ENCODE assay signal across 22 mouse cellular contexts in genomic region chr9:59667904-59668303, GRCm38 (mm10). TPM values are rescaled to one million over a fixed set of nuclear protein-coding genes. Genes with fewer than 3 reads are reported as not detected.
DNase-seq lines count a peak whose midpoint lies in the region; ATAC-seq and TF ChIP-seq lines count a peak whose summit lies in the region.
"Had no signal": no experiment of that assay in that cellular context is flagged by ENCODE, and none has a peak within 500 bp of the region (broad histone marks: within the 10 kb centered on the region; RNA-seq: fewer than 3 reads in every experiment).

No protein-coding gene starts in this region.

- peaks cover 95% of the 10 kb centered on the region for H3K36me3 ChIP-seq in heart, embryonic 12.5 days
- no peaks in the 10 kb centered on the region for H3K36me3 ChIP-seq in liver, adult 2 months (ENCODE audit: control insufficient read depth, insufficient read depth, low read length)
- H3K36me3 ChIP-seq in liver, embryonic 11.5 days (ENCODE audit: control insufficient read depth, insufficient read depth, low read length) = peaks cover 68% of the 10 kb centered on the region
- H3K36me3 ChIP-seq in neural tube, embryonic 15.5 days = peaks cover 78% of the 10 kb centered on the region

- no peak overlapping the region for H3K4me2 ChIP-seq in heart, embryonic 12.5 days
- H3K4me2 ChIP-seq in liver, embryonic 11.5 days = no peak overlapping the region
- no peak overlapping the region for H3K4me2 ChIP-seq in neural tube, embryonic 15.5 days
- H3K4me2 ChIP-seq: embryonic facial prominence, embryonic 13.5 days; hindbrain, embryonic 12.5 days; liver, embryonic 13.5 days; lung, embryonic 15.5 days; midbrain, embryonic 11.5 days had no signal

- TF ChIP-seq POLR2A in liver, adult 2 months (IDR thresholded peaks at IDR 0.05; ENCODE audit: extremely low read depth, insufficient read depth, low read length) = no peak

- H3K9me3 ChIP-seq in heart, embryonic 12.5 days (replicated peaks) = no peaks in the 10 kb centered on the region
- H3K9me3 ChIP-seq in liver, embryonic 11.5 days (ENCODE audit: control insufficient read depth, low read length) = no peaks in the 10 kb centered on the region
- no peaks in the 10 kb centered on the region for H3K9me3 ChIP-seq in neural tube, embryonic 15.5 days (replicated peaks)
- H3K9me3 ChIP-seq: embryonic facial prominence, embryonic 13.5 days; hindbrain, embryonic 12.5 days; liver, embryonic 13.5 days; lung, embryonic 15.5 days had no signal

- DNase-seq in heart, adult 9 months (ENCODE audit: low spot score in 2 of 2) = no peak
- DNase-seq in liver, adult 2 months (ENCODE audit: extremely low read depth, low read depth, low spot score) = peak; percentile 80
- DNase-seq in liver, embryonic 11.5 days (ENCODE audit: low spot score) = no peak
- peak; percentile 9 for DNase-seq in ZHBTc4 (ENCODE audit: low read depth, low spot score)
- DNase-seq in thymus, postnatal 25 days = no peak
- DNase-seq: adrenal gland, postnatal 25 days; B cell, adult 2 months; cerebellum, adult 11 months; cerebellum, postnatal 10 days; kidney, adult 8-10 months; kidney, postnatal 14 days; left cerebral cortex, postnatal 4 days; liver, embryonic 13.5 days; lung, postnatal 4 days had no signal

- H3K9ac ChIP-seq in heart, embryonic 12.5 days = no peak overlapping the region
- H3K9ac ChIP-seq in liver, adult 2 months (ENCODE audit: low read depth, low read length) = no peak overlapping the region
- H3K9ac ChIP-seq in liver, embryonic 11.5 days (ENCODE audit: low read depth, low read length) = no peak overlapping the region
- H3K9ac ChIP-seq in neural tube, embryonic 15.5 days (replicated peaks) = no peak overlapping the region
- H3K9ac ChIP-seq: embryonic facial prominence, embryonic 13.5 days; hindbrain, embryonic 12.5 days; liver, embryonic 13.5 days; lung, embryonic 15.5 days had no signal

- H3K79me2 ChIP-seq in liver, adult 2 months (ENCODE audit: control insufficient read depth, insufficient read depth, low read length) = no peaks in the 10 kb centered on the region

- 0 out of 2 replicates have a peak overlapping the region, but pooled peaks have one; percentile 67 for H3K27ac ChIP-seq in heart, embryonic 12.5 days (ENCODE audit: poor library complexity, severe bottlenecking)
- H3K27ac ChIP-seq in liver, adult 2 months (replicated peaks; ENCODE audit: insufficient read depth, low read depth, low read length) = no peak overlapping the region
- no peak overlapping the region for H3K27ac ChIP-seq in liver, embryonic 11.5 days (ENCODE audit: low read depth, low read length)
- H3K27ac ChIP-seq in neural tube, embryonic 15.5 days (replicated peaks) = no peak overlapping the region
- H3K27ac ChIP-seq: embryonic facial prominence, embryonic 13.5 days; hindbrain, embryonic 12.5 days; liver, embryonic 13.5 days; lung, embryonic 15.5 days had no signal

- H3K4me3 ChIP-seq in heart, embryonic 12.5 days = no peak overlapping the region
- H3K4me3 ChIP-seq in liver, adult 2 months (ENCODE audit: insufficient read depth, low read depth, low read length) = no peak overlapping the region
- H3K4me3 ChIP-seq in liver, embryonic 11.5 days (ENCODE audit: low read depth, low read length) = no peak overlapping the region
- no peak overlapping the region for H3K4me3 ChIP-seq in neural tube, embryonic 15.5 days (replicated peaks)
- H3K4me3 ChIP-seq: embryonic facial prominence, embryonic 13.5 days; hindbrain, embryonic 12.5 days; liver, embryonic 13.5 days; lung, embryonic 15.5 days had no signal

- no peak for ATAC-seq in heart, embryonic 12.5 days (ENCODE audit: insufficient number of reproducible peaks, low FRiP score)
- no peak for ATAC-seq in liver, embryonic 11.5 days (replicated peaks; ENCODE audit: low FRiP score)
- ATAC-seq in neural tube, embryonic 15.5 days (ENCODE audit: low FRiP score) = no peak
- ATAC-seq: forebrain, embryonic 14.5 days; inflammation-experienced regulatory T-cells, adult 6 months had no signal

- 78% methylated on average over 6 of the region's 6 CpGs for WGBS in heart, embryonic 12.5 days
- 13% methylated on average over 6 of the region's 6 CpGs for WGBS in liver, adult 2 months
- 68% methylated on average over 6 of the region's 6 CpGs for WGBS in liver, embryonic 11.5 days
- WGBS in neural tube, embryonic 15.5 days = 78% methylated on average over 6 of the region's 6 CpGs

- H3K27me3 ChIP-seq in heart, embryonic 12.5 days (replicated peaks) = no peaks in the 10 kb centered on the region
- peaks cover 10% of the 10 kb centered on the region for H3K27me3 ChIP-seq in liver, adult 2 months (ENCODE audit: control insufficient read depth, insufficient read depth, low read length)
- peaks cover 2% of the 10 kb centered on the region; the same call in 1 of the 2 replicates for H3K27me3 ChIP-seq in liver, embryonic 11.5 days (replicated peaks; ENCODE audit: control insufficient read depth, insufficient read depth, low read length)
- H3K27me3 ChIP-seq in neural tube, embryonic 15.5 days (replicated peaks) = no peaks in the 10 kb centered on the region
- H3K27me3 ChIP-seq: embryonic facial prominence, embryonic 13.5 days; hindbrain, embryonic 12.5 days; lung, embryonic 15.5 days had no signal

- peaks cover 58% of the 10 kb centered on the region for H3K4me1 ChIP-seq in heart, embryonic 12.5 days (replicated peaks)
- H3K4me1 ChIP-seq in liver, adult 2 months (ENCODE audit: control insufficient read depth, insufficient read depth, low read length) = no peaks in the 10 kb centered on the region; the same call in 1 of the 2 replicates
- H3K4me1 ChIP-seq in liver, embryonic 11.5 days (replicated peaks; ENCODE audit: control insufficient read depth, insufficient read depth, low read length) = peaks cover 11% of the 10 kb centered on the region
- H3K4me1 ChIP-seq in neural tube, embryonic 15.5 days = peaks cover 35% of the 10 kb centered on the region
- H3K4me1 ChIP-seq: embryonic facial prominence, embryonic 13.5 days had no signal

- no peak for TF ChIP-seq CTCF in liver, adult 2 months (IDR thresholded peaks at IDR 0.05; ENCODE audit: low read depth, low read length)

RNA-seq across cellular contexts. Expression of gene Pkm, which starts 11.7 kb away (rescaled TPM):
- 1,832 and 1,839 TPM in 2 replicates for polyA plus RNA-seq in heart, embryonic 12.5 days (2016; fragmentation: Nextera tagmentation; extraction: Ambion mirVana)
- 23.4 and 33.4 TPM in 2 replicates for total RNA-seq in liver, adult 2 months (2014; rRNA removed)
- polyA plus RNA-seq in liver, adult 2 months (2012; rRNA removed) = 18.5 and 22.7 TPM in 2 replicates
- polyA plus RNA-seq in liver, embryonic 11.5 days (2014; fragmentation: Nextera tagmentation; extraction: Ambion mirVana) = 1,209 and 1,320 TPM in 2 replicates
- polyA plus RNA-seq in neural tube, embryonic 15.5 days (2015; fragmentation: Nextera tagmentation; extraction: Ambion mirVana) = 997 and 1,089 TPM in 2 replicates

RNA-seq across cellular contexts. Expression of gene Gramd2, which starts 12.0 kb away (rescaled TPM):
- 0.32 TPM in 1 of 2 replicates, not detected in the other for polyA plus RNA-seq in heart, embryonic 12.5 days (2016; fragmentation: Nextera tagmentation; extraction: Ambion mirVana)
- total RNA-seq in liver, adult 2 months (2014; rRNA removed) = not detected in 2 replicates
- polyA plus RNA-seq in liver, adult 2 months (2012; rRNA removed) = 0.06 and 0.22 TPM in 2 replicates
- polyA plus RNA-seq in liver, embryonic 11.5 days (2014; fragmentation: Nextera tagmentation; extraction: Ambion mirVana) = 0.16 and 0.25 TPM in 2 replicates
- 3.8 and 4.2 TPM in 2 replicates for polyA plus RNA-seq in neural tube, embryonic 15.5 days (2015; fragmentation: Nextera tagmentation; extraction: Ambion mirVana)
- polyA plus RNA-seq: inflammation-experienced regulatory T-cells, adult 6 months had no signal

RNA-seq across cellular contexts. Expression of gene Parp6, which starts 50.8 kb away (rescaled TPM):
- 19.5 and 20.0 TPM in 2 replicates for polyA plus RNA-seq in heart, embryonic 12.5 days (2016; fragmentation: Nextera tagmentation; extraction: Ambion mirVana)
- 11.2 and 13.7 TPM in 2 replicates for total RNA-seq in liver, adult 2 months (2014; rRNA removed)
- 7.9 and 8.9 TPM in 2 replicates for polyA plus RNA-seq in liver, adult 2 months (2012; rRNA removed)
- 13.8 and 17.2 TPM in 2 replicates for polyA plus RNA-seq in liver, embryonic 11.5 days (2014; fragmentation: Nextera tagmentation; extraction: Ambion mirVana)
- 180 and 208 TPM in 2 replicates for polyA plus RNA-seq in neural tube, embryonic 15.5 days (2015; fragmentation: Nextera tagmentation; extraction: Ambion mirVana)

Comparison
In these comparisons a context has a peak if more than half of its experiments do, and no peak if none do; other contexts are left out.
1. DNase-seq: peak in liver, adult 2 months (single experiment) and ZHBTc4 (single experiment); none in heart, adult 9 months (0 of 2), liver, embryonic 11.5 days (single experiment) and thymus, postnatal 25 days (single experiment).
2. RNA of gene Pkm, which starts 11.7 kb away (polyA plus RNA-seq): 1,832 to 1,839 TPM in heart, embryonic 12.5 days, 1,209 to 1,320 TPM in liver, embryonic 11.5 days and 997 to 1,089 TPM in neural tube, embryonic 15.5 days; 18.5 to 22.7 TPM in liver, adult 2 months; every median in the first group is over 10 times any median in the second.